Mouse (Mus musculus): ENCODE measurements at regions not wholly inside any gene's neighbourhood (a gene's known extent, or its start where the extent isn't known, plus 50 kb on each side); places are given as distances from the start of the nearest gene placed in this dataset.

- TF ChIP-seq POLR2A (IDR thresholded peaks at IDR 0.05; ENCODE audit: insufficient read length, low read depth) (no peak), SRF (IDR thresholded peaks at IDR 0.05; ENCODE audit: control insufficient read depth, insufficient read length, low read depth) (no peak), TCF3 (IDR thresholded peaks at IDR 0.05; ENCODE audit: insufficient read length, low read depth) (no peak), POLR2AphosphoS2 (IDR thresholded peaks at IDR 0.05; ENCODE audit: insufficient read length, low read depth) (no peak), E2F4 (IDR thresholded peaks at IDR 0.05; ENCODE audit: insufficient read depth) (no peak), USF1 (IDR thresholded peaks at IDR 0.05; ENCODE audit: low read depth) (no peak)
These were observed 136.7 kb downstream of the BC067074 start for GRCm38 (mm10) chr13:113429615-113430014.
